Mouse (Mus musculus) thymus, adult 2 months (tissue): ENCODE data around the gene Tap2. TPM values are rescaled to one million over a fixed set of nuclear protein-coding genes. Genes with fewer than 3 reads are reported as not detected.

Experiments
- DNase-seq: peaks from one replicate; pipeline ENCODE4 v3.0.0; 2021
- H3K27ac ChIP-seq: fragments of 200-500 bp; 2 replicates; pipeline ENCODE4 v1.5.1; 2012; ENCODE audit warnings: low read length, control low read depth; ENCODE audit not compliant: control insufficient read depth, insufficient read depth
- H3K27me3 ChIP-seq: fragments of 200-500 bp; 2 replicates; pipeline ENCODE4 v1.6.1; 2012; ENCODE audit warnings: mild to moderate bottlenecking, low read length, moderate library complexity, mixed read lengths; ENCODE audit not compliant: control insufficient read depth, insufficient read depth
- H3K36me3 ChIP-seq: fragments of 200-500 bp; 2 replicates; pipeline ENCODE4 v1.6.1; 2012; ENCODE audit warnings: mild to moderate bottlenecking, low read length, moderate library complexity; ENCODE audit not compliant: control insufficient read depth, insufficient read depth
- H3K4me1 ChIP-seq: fragments of 200-500 bp; replicated peaks from 2 replicates; pipeline ENCODE4 v1.6.1; 2012; ENCODE audit warnings: low read length; ENCODE audit not compliant: control insufficient read depth, insufficient read depth
- H3K4me3 ChIP-seq: fragments of 200-500 bp; 2 replicates; pipeline ENCODE4 v1.5.1; 2012; ENCODE audit warnings: mild to moderate bottlenecking, low read length, control low read depth, moderate library complexity; ENCODE audit not compliant: control insufficient read depth, insufficient read depth
- CTCF ChIP-seq: fragments of 200-500 bp; IDR thresholded peaks from 2 replicates; pipeline ENCODE4 v1.5.1; 2012; ENCODE audit warnings: mild to moderate bottlenecking, control low read depth, low read length, moderate library complexity, borderline replicate concordance; ENCODE audit not compliant: control insufficient read depth, poor library complexity, insufficient read depth; ENCODE audit errors: extremely low read depth
- POLR2A ChIP-seq: fragments of 200-500 bp; IDR thresholded peaks from 2 replicates; pipeline ENCODE4 v1.6.1; 2012; ENCODE audit warnings: mild to moderate bottlenecking, low read length, control low read depth, moderate library complexity; ENCODE audit not compliant: control insufficient read depth, poor library complexity, insufficient read depth; ENCODE audit errors: extremely low read depth
- WGBS: fragments of 180-500 bp; shearing (Covaris S2); methylation state at CpG from one replicate; pipeline ENCODE4 v1.1.7; 2018; 5-methylcytosine and 5-hydroxymethylcytosine counted together
- polyA plus RNA-seq: library from polyadenylated mRNA; depleted of rRNA; stranded (reverse); fragments of >200 nt; gene quantifications from 2 replicates; pipeline ENCODE4 v1.2.3, GENCODE M21; 2012

The Tap2 gene
- polyA plus RNA-seq, 1 experiment = 231 TPM

- WGBS = 96% methylated on average over 15 of the region's 15 CpGs
- TF ChIP-seq POLR2A (no peak), CTCF (no peak)
- DNase-seq = no peak
- H3K4me1 ChIP-seq = peaks cover 17% of the 10 kb centered on the region
- H3K27ac ChIP-seq = no peak overlapping the region
- H3K36me3 ChIP-seq = peaks cover 15% of the 10 kb centered on the region
- no peaks in the 10 kb centered on the region for H3K27me3 ChIP-seq
- H3K4me3 ChIP-seq = no peak overlapping the region
These were observed 19.6 kb upstream of the Tap2 start for GRCm38 (mm10) chr17:34183564-34184219.

- TF ChIP-seq POLR2A = no peak
- TF ChIP-seq CTCF = no peak
- no peak for DNase-seq
- H3K4me1 ChIP-seq = peaks cover 31% of the 10 kb centered on the region
- H3K27ac ChIP-seq = no peak overlapping the region
- no peak overlapping the region; the same call in 1 of the 2 replicates for H3K4me3 ChIP-seq
- 83% methylated on average over 9 of the region's 9 CpGs for WGBS
- H3K36me3 ChIP-seq = peaks cover 18% of the 10 kb centered on the region
- H3K27me3 ChIP-seq = no peaks in the 10 kb centered on the region
These were observed 17.8 kb upstream of the Tap2 start for GRCm38 (mm10) chr17:34185526-34185925.

- Histone ChIP-seq H3K4me1 (peaks cover 35% of the 10 kb centered on the region), H3K36me3 (peaks cover 13% of the 10 kb centered on the region), H3K27ac (peak overlapping the region; percentile 86), H3K4me3 (peak overlapping the region; percentile 62), H3K27me3 (no peaks in the 10 kb centered on the region)
- TF ChIP-seq CTCF = no peak
- TF ChIP-seq POLR2A = no peak
- no peak for DNase-seq
- whole genome bisulfite sequencing = under 1% methylated on average over 14 of the region's 14 CpGs
These were observed 16.5 kb upstream of the Tap2 start for GRCm38 (mm10) chr17:34186885-34187260.

GRCm38 (mm10) chr17:34187261-34187916 is 15.9 kb upstream of the Tap2 start, which contains the start of the genes Tap1 and Psmb9:
Gene Tap1 (plus strand): TSS chr17:34187553.
Gene Psmb9 (minus strand): TSS chr17:34187764.
- no peaks in the 10 kb centered on the region for H3K27me3 ChIP-seq
- under 1% methylated on average over 46 of the region's 46 CpGs for WGBS
- peaks cover 35% of the 10 kb centered on the region for H3K4me1 ChIP-seq
- H3K27ac ChIP-seq = peak within 1 kb of the TSS; percentile 86
- TF ChIP-seq CTCF (peak; percentile 46; the same call in 1 of the 2 replicates), POLR2A (peak; percentile 86)
- peak within 1 kb of the TSS; percentile 62 for H3K4me3 ChIP-seq
- peak; percentile 99 for DNase-seq
- peaks cover 12% of the 10 kb centered on the region for H3K36me3 ChIP-seq

GRCm38 (mm10) chr17:34188010-34188409 is 15.3 kb upstream of the Tap2 start:
- no peak for DNase-seq
- peak overlapping the region; percentile 62 for H3K4me3 ChIP-seq
- H3K27me3 ChIP-seq = no peaks in the 10 kb centered on the region
- peaks cover 35% of the 10 kb centered on the region for H3K4me1 ChIP-seq
- H3K27ac ChIP-seq = peak overlapping the region; percentile 81
- peaks cover 15% of the 10 kb centered on the region for H3K36me3 ChIP-seq
- WGBS = under 1% methylated on average over 20 of the region's 20 CpGs
- no peak; the same call in 1 of the 2 replicates for TF ChIP-seq CTCF
- TF ChIP-seq POLR2A = no peak

GRCm38 (mm10) chr17:34188986-34189385 is 14.3 kb upstream of the Tap2 start:
- Histone ChIP-seq H3K4me1 (peaks cover 37% of the 10 kb centered on the region), H3K4me3 (peak overlapping the region; percentile 32), H3K27ac (peak overlapping the region; percentile 17; the same call in 1 of the 2 replicates), H3K27me3 (no peaks in the 10 kb centered on the region), H3K36me3 (peaks cover 14% of the 10 kb centered on the region; the same call in 1 of the 2 replicates)
- DNase-seq = no peak
- TF ChIP-seq CTCF = no peak
- TF ChIP-seq POLR2A = no peak
- 40% methylated on average over 6 of the region's 6 CpGs for WGBS
